ENCODE assay signal across 8 mouse cellular contexts in the genomic region with DNA sequence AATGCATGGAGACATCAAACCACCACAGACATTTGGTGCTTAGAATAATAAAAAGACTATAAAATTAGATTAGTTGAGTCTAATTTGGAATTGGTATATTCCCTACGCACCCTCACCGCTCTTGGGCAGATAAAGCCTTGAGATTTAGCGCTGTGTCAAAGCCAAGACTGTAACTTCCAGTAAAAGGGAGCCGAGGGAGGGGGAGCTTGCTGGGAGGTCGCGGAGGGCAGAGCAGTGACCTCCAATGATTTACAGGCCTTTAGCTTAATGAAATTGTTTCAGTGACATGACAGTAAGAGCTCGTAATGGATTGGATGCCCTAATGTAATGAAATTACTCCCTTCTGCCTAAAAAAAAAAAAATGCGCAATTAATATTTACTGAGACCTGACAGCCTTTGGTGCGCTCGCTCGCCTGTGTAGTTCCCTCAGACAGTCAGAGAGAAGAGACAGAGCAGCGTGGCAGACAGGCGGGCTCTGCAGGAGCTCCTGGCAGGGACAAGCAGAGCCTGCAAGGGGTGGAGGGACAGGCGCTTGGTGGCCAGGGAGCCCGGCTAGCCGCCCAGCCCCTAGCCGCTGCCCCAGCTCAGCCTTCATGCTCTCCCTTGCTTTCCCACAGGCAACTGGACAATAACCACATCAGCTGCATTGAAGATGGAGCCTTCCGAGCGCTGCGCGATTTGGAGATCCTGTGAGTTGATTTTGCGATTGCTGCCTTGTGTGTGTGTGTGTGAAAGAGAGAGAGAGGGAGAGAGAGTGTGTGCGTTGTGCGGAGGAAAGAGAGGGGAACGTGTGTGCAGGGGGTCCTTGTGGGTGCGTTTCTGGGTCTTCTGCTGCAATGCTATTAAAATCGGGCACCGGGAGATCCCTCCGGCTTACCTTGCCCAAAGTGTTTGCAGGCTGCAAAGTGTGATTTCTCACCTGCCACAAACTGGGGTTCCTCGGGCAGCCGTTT.
DNase-seq lines count a peak whose midpoint lies in the region; ATAC-seq and TF ChIP-seq lines count a peak whose summit lies in the region.

No protein-coding gene starts in this region.

- H3K27ac ChIP-seq in left cerebral cortex, adult 2 months, result peak overlapping the region; percentile 40; the same call in 1 of the 2 replicates
- no peak overlapping the region for H3K27ac ChIP-seq in forebrain, embryonic 14.5 days (ENCODE audit: low read depth, low read length)
- H3K27ac ChIP-seq in midbrain, embryonic 12.5 days (replicated peaks), result peak overlapping the region; percentile 67

- H3K4me3 ChIP-seq in left cerebral cortex, adult 2 months, result peak overlapping the region; percentile 43
- peak overlapping the region; percentile 4; the same call in 1 of the 2 replicates for H3K4me3 ChIP-seq in forebrain, embryonic 14.5 days (ENCODE audit: low read depth, low read length)
- H3K4me3 ChIP-seq in midbrain, embryonic 12.5 days, result peak overlapping the region; percentile 33

- 43% methylated on average over 31 of the region's 31 CpGs for WGBS in forebrain, embryonic 14.5 days
- WGBS in midbrain, embryonic 12.5 days, result 27% methylated on average over 31 of the region's 31 CpGs

- no peaks in the 10 kb centered on the region for H3K9me3 ChIP-seq in forebrain, embryonic 14.5 days (replicated peaks; ENCODE audit: control insufficient read depth, low read length)
- H3K9me3 ChIP-seq in midbrain, embryonic 12.5 days, result no peaks in the 10 kb centered on the region

- no peak for DNase-seq in left cerebral cortex, adult 2 months (ENCODE audit: extremely low spot score in 1 of 2, low spot score in 2 of 2)
- DNase-seq in left cerebral cortex, adult 18-20 months (ENCODE audit: low spot score in 2 of 2), result no peak
- DNase-seq in cerebellum, adult 9-10 months, result peak; percentile 57
- peak; percentile 33 for DNase-seq in forebrain, embryonic 14.5 days (ENCODE audit: low spot score)
- no peak for DNase-seq in lung, postnatal 36 days
- DNase-seq in adrenal gland, adult 8-10 months, result no peak

- intact Hi-C loops in left cerebral cortex, adult 2 months (cut with DNase I), result no loop called here

- H3K36me3 ChIP-seq in forebrain, embryonic 14.5 days (ENCODE audit: control insufficient read depth, insufficient read depth, low read length), result no peaks in the 10 kb centered on the region
- H3K36me3 ChIP-seq in midbrain, embryonic 12.5 days, result no peaks in the 10 kb centered on the region

- peaks cover 56% of the 10 kb centered on the region for H3K27me3 ChIP-seq in forebrain, embryonic 14.5 days (replicated peaks; ENCODE audit: control insufficient read depth, insufficient read depth, low read length)
- H3K27me3 ChIP-seq in midbrain, embryonic 12.5 days, result peaks cover 41% of the 10 kb centered on the region

- H3K4me2 ChIP-seq in forebrain, embryonic 14.5 days (ENCODE audit: low read length), result peak overlapping the region; percentile 41
- H3K4me2 ChIP-seq in midbrain, embryonic 12.5 days (replicated peaks), result peak overlapping the region; percentile 48

- 0 out of 2 replicates have a peak, but pooled peaks have one; percentile 40 for ATAC-seq in forebrain, embryonic 14.5 days
- peak; percentile 65; the same call in 1 of the 2 replicates for ATAC-seq in midbrain, embryonic 12.5 days (ENCODE audit: low FRiP score, low read depth)
- ATAC-seq in megakaryocyte progenitor cell, adult 5-6 weeks (replicated peaks; ENCODE audit: poor library complexity), result no peak

- no peak for TF ChIP-seq CTCF in left cerebral cortex, adult 2 months (IDR thresholded peaks at IDR 0.05)

- peak overlapping the region; percentile 49 for H3K9ac ChIP-seq in forebrain, embryonic 14.5 days (ENCODE audit: low read length)
- H3K9ac ChIP-seq in midbrain, embryonic 12.5 days (replicated peaks), result peak overlapping the region; percentile 50

- no peaks in the 10 kb centered on the region for H3K4me1 ChIP-seq in forebrain, embryonic 14.5 days (ENCODE audit: control insufficient read depth, insufficient read depth, low read length)
- peaks cover 16% of the 10 kb centered on the region for H3K4me1 ChIP-seq in midbrain, embryonic 12.5 days

Comparison
In these comparisons a context has a peak if more than half of its experiments do, and no peak if none do; other contexts are left out.
1. DNase-seq: peak in cerebellum, adult 9-10 months (single experiment) and forebrain, embryonic 14.5 days (single experiment); none in left cerebral cortex, adult 2 months (0 of 2), left cerebral cortex, adult 18-20 months (0 of 2), lung, postnatal 36 days (single experiment) and adrenal gland, adult 8-10 months (single experiment).
2. Peak in every context shown above with its lines, with median percentiles within 50 percentile points of each other: H3K4me3 ChIP-seq.